Mouse (Mus musculus): ENCODE results near the gene Clic1. TPM values are rescaled to one million over a fixed set of nuclear protein-coding genes. Genes with fewer than 3 reads are reported as not detected.
"Not testable (repeated sequence)": the region's sequence is repeated elsewhere in the genome, so short reads cannot be mapped to it uniquely, and the experiment has no call there.

The Clic1 gene
- polyA plus RNA-seq, 1 experiment = 69.6 TPM

GRCm38 (mm10) chr17:35031272-35031671 lies 18.5 kb upstream of the Clic1 start:
- DNase-seq (ENCODE audit: low read depth) = no peak
- TF ChIP-seq CTCF (IDR thresholded peaks at IDR 0.05; ENCODE audit: borderline replicate concordance, extremely low read depth, insufficient read depth, insufficient read length) (no peak), POLR2A (IDR thresholded peaks at IDR 0.05; ENCODE audit: borderline replicate concordance, extremely low read depth, insufficient read depth, insufficient read length, poor library complexity, severe bottlenecking) (no peak)

DNA sequence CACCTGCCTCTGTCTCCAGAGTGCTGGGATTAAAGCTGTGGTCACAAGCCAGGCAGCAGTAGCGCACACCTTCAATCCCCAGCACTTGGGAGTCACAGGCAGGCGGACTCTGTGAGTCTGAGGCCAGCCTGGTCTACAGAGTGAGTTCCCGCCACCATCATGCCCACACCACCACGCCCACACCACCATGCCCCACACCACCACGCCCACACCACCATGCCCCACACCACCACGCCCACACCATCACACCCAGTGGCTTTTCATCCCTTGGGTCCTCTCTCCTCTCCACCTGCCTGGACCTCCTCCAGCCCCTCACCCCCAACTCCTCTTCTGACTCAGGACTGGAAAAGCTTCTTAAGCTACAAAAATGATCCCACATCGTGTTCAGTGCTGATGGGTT lies 17.9 kb upstream of the Clic1 start:
- TF ChIP-seq CTCF (IDR thresholded peaks at IDR 0.05; ENCODE audit: borderline replicate concordance, extremely low read depth, insufficient read depth, insufficient read length) (no peak), POLR2A (IDR thresholded peaks at IDR 0.05; ENCODE audit: borderline replicate concordance, extremely low read depth, insufficient read depth, insufficient read length, poor library complexity, severe bottlenecking) (no peak)

DNA sequence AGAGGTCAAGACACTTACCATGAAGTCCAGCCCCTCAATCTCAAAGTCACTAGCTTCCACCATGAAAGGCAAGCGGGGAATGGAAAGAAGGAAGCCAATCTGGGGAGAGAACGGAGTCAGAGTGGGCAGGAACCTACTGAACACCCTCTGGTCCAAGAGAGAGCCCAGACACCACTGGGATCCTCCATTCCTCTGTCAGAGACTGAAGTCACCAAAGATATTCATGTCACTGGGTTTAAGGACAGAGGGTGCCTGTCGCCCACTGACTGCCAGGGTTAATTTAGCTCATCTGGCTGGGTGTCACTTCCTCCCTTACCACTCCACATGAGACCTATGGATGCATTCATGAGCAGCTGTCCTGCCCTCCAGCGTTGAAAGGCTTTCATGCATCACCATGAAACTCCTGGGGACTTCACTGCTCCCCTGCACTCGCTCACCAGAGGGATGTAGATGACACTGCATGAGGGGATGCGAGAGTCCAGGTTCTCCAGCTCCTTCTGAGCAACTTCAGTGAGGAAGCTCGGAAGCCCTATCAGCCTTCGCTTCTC lies 17.4 kb upstream of the Clic1 start:
- TF ChIP-seq POLR2A (IDR thresholded peaks at IDR 0.05; ENCODE audit: borderline replicate concordance, extremely low read depth, insufficient read depth, insufficient read length, poor library complexity, severe bottlenecking) (no peak), CTCF (IDR thresholded peaks at IDR 0.05; ENCODE audit: borderline replicate concordance, extremely low read depth, insufficient read depth, insufficient read length) (no peak)
- no peak for DNase-seq (ENCODE audit: low read depth)

More for the DNA sequence above, 17.9 kb upstream of the Clic1 start:
- no peak for DNase-seq (ENCODE audit: low read depth)

DNA sequence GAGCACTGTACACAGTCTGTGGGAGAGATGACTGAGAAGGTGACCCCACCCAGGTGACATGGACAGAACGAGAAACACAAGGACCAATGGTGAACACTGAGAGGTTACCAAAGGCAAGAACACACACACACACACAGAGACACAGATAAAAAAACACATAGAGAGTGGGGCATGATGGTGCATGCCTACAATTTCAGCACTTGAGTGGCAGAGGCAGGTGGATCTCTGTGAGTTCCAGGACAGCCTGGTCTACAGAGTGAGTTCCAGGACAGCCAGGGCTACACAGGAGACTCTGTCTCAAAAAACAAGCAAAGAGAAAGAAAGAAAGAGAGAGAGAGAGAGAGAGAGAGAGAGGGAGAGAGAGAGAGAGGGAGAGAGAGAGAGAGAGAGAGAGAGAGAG lies 16.1 kb upstream of the Clic1 start:
- DNase-seq (ENCODE audit: low read depth) = not testable (repeated sequence)

GRCm38 (mm10) chr17:35034896-35035295 lies 14.9 kb upstream of the Clic1 start:
- DNase-seq (ENCODE audit: low read depth) = no peak
- TF ChIP-seq POLR2A (IDR thresholded peaks at IDR 0.05; ENCODE audit: borderline replicate concordance, extremely low read depth, insufficient read depth, insufficient read length, poor library complexity, severe bottlenecking) (no peak), CTCF (IDR thresholded peaks at IDR 0.05; ENCODE audit: borderline replicate concordance, extremely low read depth, insufficient read depth, insufficient read length) (no peak)

GRCm38 (mm10) chr17:35039121-35039873 lies 10.5 kb upstream of the Clic1 start:
- DNase-seq (ENCODE audit: low read depth) = no peak

DNA sequence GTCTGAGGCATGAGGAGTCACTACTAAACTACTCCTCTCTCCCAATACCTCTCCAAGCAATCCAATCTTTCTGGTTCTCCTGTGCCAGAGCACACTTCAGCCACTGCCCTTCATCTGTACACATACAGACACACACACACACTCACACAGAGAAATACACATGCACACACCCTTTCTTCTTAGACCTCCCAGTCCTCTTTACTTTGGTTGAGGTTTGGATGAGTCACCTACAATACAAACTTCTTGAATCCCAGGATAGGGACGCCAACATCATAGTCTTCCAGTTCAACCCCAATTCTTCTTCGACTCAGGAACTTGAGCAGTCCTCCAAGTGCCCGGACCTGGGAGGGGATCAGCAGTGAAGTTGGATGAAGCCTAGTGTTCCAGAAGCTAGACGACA lies 6.0 kb upstream of the Clic1 start:
- no peak for DNase-seq (ENCODE audit: low read depth)
- no peak for TF ChIP-seq CTCF (IDR thresholded peaks at IDR 0.05; ENCODE audit: borderline replicate concordance, extremely low read depth, insufficient read depth, insufficient read length)

More at GRCm38 (mm10) chr17:35039121-35039873, 10.5 kb upstream of the Clic1 start:
- TF ChIP-seq CTCF (IDR thresholded peaks at IDR 0.05; ENCODE audit: borderline replicate concordance, extremely low read depth, insufficient read depth, insufficient read length) (no peak), POLR2A (IDR thresholded peaks at IDR 0.05; ENCODE audit: borderline replicate concordance, extremely low read depth, insufficient read depth, insufficient read length, poor library complexity, severe bottlenecking) (no peak)

- DNase-seq (ENCODE audit: low read depth) = no peak
- no peak for TF ChIP-seq POLR2A (IDR thresholded peaks at IDR 0.05; ENCODE audit: borderline replicate concordance, extremely low read depth, insufficient read depth, insufficient read length, poor library complexity, severe bottlenecking)
- no peak for TF ChIP-seq CTCF (IDR thresholded peaks at IDR 0.05; ENCODE audit: borderline replicate concordance, extremely low read depth, insufficient read depth, insufficient read length)
Observed at GRCm38 (mm10) chr17:35044904-35045806, 4.6 kb upstream of the Clic1 start.

DNA sequence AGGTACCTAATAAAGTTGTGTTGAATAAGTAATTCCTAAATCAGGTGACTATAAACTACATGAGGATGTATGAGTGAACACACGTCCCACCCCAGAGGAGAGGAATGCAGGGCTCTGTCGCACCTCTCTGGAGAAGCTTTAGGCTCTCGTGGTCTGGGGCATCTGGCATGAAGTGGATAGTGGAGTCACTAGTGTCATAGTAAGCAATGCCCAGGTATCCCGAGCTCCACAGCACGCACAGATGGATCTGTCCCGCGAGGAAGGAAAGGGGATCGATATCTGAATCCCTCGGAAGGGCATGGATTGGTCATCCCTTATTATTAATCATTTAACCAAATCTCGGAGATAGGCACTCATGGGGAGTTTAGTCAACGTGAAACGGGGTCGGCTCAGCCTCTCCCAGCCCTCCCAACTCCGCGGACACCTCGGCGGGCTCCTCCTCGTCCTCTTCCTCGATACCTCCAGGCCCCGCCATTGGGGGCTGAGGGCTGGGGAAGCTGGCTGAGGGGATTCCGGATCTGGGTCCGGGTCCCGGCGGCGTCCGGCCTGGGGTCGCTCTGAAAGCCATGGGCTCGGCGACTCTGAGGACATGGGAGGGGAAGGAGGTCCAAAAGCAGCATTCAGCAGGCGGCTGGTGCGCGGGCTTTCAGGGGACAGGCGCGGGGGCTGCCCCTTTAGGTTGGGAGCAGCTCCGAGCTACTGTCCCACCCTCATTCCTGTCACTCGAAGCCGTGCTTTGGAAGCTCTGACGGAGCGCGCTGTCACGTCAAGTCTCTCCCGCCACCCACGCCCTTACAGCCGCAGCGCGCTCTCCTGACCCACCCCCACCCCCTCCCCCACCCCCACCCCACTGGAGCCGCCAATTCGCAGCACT lies 3.7 kb upstream of the Clic1 start:
- DNase-seq (ENCODE audit: low read depth) = no peak

GRCm38 (mm10) chr17:35046681-35047455 lies 2.9 kb upstream of the Clic1 start, which contains the start of gene Msh5:
TSS of gene Msh5 (minus strand) at chr17:35046745.
- TF ChIP-seq CTCF (IDR thresholded peaks at IDR 0.05; ENCODE audit: borderline replicate concordance, extremely low read depth, insufficient read depth, insufficient read length) (no peak), POLR2A (IDR thresholded peaks at IDR 0.05; ENCODE audit: borderline replicate concordance, extremely low read depth, insufficient read depth, insufficient read length, poor library complexity, severe bottlenecking) (no peak)
- DNase-seq (ENCODE audit: low read depth) = peak; percentile 99

More for the DNA sequence above, 3.7 kb upstream of the Clic1 start:
- no peak for TF ChIP-seq POLR2A (IDR thresholded peaks at IDR 0.05; ENCODE audit: borderline replicate concordance, extremely low read depth, insufficient read depth, insufficient read length, poor library complexity, severe bottlenecking)
- no peak for TF ChIP-seq CTCF (IDR thresholded peaks at IDR 0.05; ENCODE audit: borderline replicate concordance, extremely low read depth, insufficient read depth, insufficient read length)

All from brain, embryonic 14.5 days (tissue).